Mouse (Mus musculus): ENCODE measurements around the gene Steap1. TPM values are rescaled to one million over a fixed set of nuclear protein-coding genes. Genes with fewer than 3 reads are reported as not detected.
A peak's percentile ranks its signal among the peaks of the same experiment; 100 is the strongest.

Gene Steap1
- polyA plus RNA-seq, 1 experiment from 2014 or later = 4.1 TPM

DNA sequence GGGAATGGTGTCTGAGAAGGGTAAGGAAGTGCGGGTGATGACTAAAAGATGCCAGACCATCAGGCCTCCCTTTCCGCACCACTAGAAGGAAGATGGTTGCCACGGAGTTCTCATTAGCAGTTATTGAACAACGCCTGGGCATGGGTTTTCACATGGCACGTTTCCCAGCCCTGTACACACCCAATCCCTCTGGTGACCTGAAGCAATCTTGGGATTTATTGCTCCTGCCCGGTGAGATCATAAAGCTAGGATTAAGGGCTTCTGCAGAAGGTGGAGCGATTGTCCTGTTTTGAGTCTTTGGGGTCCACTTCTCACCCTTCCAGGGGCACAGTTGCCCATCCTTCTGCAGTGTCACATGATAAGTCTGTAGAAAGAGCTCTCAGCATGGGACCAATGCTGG is 26.9 kb downstream of the Steap1 start:
- 93% methylated on average over 7 of the region's 7 CpGs for WGBS
- Histone ChIP-seq H3K27ac (ENCODE audit: low read depth, low read length) (no peak overlapping the region), H3K4me2 (no peak overlapping the region), H3K36me3 (ENCODE audit: control insufficient read depth, insufficient read depth, low read length) (no peaks in the 10 kb centered on the region), H3K9ac (ENCODE audit: low read length) (no peak overlapping the region), H3K4me3 (ENCODE audit: low read depth, low read length) (no peak overlapping the region), H3K4me1 (ENCODE audit: control insufficient read depth, insufficient read depth, low read length) (no peaks in the 10 kb centered on the region), H3K27me3 (ENCODE audit: control insufficient read depth, insufficient read depth, low read length) (no peaks in the 10 kb centered on the region), H3K9me3 (ENCODE audit: control insufficient read depth, low read length) (no peaks in the 10 kb centered on the region)
- DNase-seq (ENCODE audit: low spot score, missing footprints) (no peak), ATAC-seq (ENCODE audit: low FRiP score) (no peak)

DNA sequence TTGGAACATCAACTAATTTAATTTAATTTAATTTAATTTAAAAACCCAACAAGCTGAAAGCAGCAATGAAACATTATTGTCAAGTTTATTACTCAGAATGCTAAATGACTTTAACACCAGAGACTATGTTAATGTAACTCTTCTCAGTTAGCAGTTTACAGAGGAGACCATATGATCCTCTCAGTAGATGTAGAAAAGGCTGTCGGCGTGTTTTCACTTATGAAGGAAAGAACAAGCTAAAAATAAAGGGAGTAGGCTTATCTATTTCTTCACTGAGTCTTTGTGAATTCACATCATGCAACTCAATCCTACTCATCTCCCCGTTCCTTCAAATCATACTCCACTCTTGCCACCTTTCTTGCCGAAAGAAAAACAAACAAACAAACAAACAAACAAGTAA is 38.1 kb downstream of the Steap1 start:
- H3K9ac ChIP-seq (ENCODE audit: low read length) = no peak overlapping the region
- WGBS = 85% methylated on average over 4 of the region's 4 CpGs
- H3K36me3 ChIP-seq (ENCODE audit: control insufficient read depth, insufficient read depth, low read length) = no peaks in the 10 kb centered on the region
- no peak overlapping the region for H3K4me2 ChIP-seq
- no peak for ATAC-seq (ENCODE audit: low FRiP score)
- H3K4me3 ChIP-seq (ENCODE audit: low read depth, low read length) = no peak overlapping the region
- peak; percentile 49 for DNase-seq (ENCODE audit: low spot score, missing footprints)
- no peaks in the 10 kb centered on the region for H3K27me3 ChIP-seq (ENCODE audit: control insufficient read depth, insufficient read depth, low read length)
- H3K4me1 ChIP-seq (ENCODE audit: control insufficient read depth, insufficient read depth, low read length) = no peaks in the 10 kb centered on the region
- H3K27ac ChIP-seq (ENCODE audit: low read depth, low read length) = no peak overlapping the region
- no peaks in the 10 kb centered on the region for H3K9me3 ChIP-seq (ENCODE audit: control insufficient read depth, low read length)

DNA sequence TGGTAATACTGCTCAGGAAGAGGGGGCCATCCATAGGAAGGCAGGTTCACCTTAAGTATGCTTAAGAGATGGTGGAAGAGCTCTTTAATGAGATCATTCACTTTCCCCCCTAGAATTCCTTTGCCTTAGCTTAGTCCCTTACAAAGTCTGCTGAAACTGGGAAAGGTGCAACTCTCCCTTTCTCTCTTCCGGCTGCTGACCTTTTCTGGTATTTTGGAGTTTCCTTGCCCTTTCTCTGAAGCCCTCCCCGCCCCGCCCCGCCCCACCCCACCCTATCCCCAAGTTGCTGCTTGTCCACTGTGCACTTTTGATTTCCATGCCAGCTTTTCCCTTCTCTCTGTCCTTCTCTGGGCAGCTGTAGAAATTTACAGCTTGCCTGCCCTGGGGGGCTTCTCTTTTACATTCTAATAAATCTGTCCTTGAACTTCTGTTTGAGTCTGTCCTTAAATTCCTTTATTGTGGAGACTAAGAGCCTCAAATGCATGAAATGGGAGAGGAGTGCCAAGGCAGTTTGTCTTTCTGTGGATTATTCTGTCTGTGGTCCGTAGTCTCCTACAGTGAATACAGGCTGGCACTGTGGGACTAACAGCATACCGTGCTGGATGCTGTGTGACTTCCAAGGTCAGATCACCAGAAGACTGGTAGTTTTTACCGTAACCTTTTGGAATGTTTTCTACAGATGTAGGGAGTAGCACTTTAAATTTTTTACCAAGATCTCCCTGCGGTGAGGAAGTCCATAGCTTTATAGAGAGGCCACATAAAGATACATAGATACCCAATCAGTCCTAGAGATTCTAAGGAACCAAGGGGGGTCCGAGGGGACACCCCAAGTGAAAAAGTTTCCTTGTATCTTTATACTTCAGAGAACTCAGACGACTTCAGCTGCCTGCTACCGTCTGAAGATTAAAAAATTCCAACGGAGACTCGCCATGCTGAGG is 41.5 kb downstream of the Steap1 start:
- no peak overlapping the region for H3K9ac ChIP-seq (ENCODE audit: low read length)
- DNase-seq (ENCODE audit: low spot score, missing footprints) (peak; percentile 81), ATAC-seq (ENCODE audit: low FRiP score) (no peak)
- H3K4me1 ChIP-seq (ENCODE audit: control insufficient read depth, insufficient read depth, low read length) = no peaks in the 10 kb centered on the region
- H3K27ac ChIP-seq (ENCODE audit: low read depth, low read length) = no peak overlapping the region
- H3K4me3 ChIP-seq (ENCODE audit: low read depth, low read length) = no peak overlapping the region
- H3K9me3 ChIP-seq (ENCODE audit: control insufficient read depth, low read length) = no peaks in the 10 kb centered on the region
- 54% methylated on average over 13 of the region's 13 CpGs for WGBS
- no peaks in the 10 kb centered on the region for H3K36me3 ChIP-seq (ENCODE audit: control insufficient read depth, insufficient read depth, low read length)
- H3K27me3 ChIP-seq (ENCODE audit: control insufficient read depth, insufficient read depth, low read length) = no peaks in the 10 kb centered on the region
- H3K4me2 ChIP-seq = no peak overlapping the region

DNA sequence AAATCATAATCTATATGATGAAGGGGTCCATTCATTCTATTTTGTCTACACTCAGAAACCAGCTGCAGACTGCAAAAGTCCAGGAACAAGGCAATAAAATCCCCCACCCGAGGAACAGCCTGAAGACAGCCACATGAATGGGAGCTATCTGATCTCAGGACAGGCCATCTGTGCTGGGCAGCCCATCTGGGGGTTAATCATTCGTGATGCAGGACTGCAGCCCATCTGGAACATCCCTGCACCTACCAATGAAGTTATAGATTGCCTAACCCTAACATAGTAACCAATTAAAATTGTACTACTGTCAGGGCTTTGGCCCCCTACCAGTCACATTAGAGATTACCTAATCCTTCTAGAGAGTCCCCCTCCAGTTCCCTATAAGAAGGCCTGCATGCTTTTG is 44.1 kb downstream of the Steap1 start:
- ATAC-seq (ENCODE audit: low FRiP score) = 0 out of 2 replicates have a peak, but pooled peaks have one; percentile 30
- Histone ChIP-seq H3K27me3 (ENCODE audit: control insufficient read depth, insufficient read depth, low read length) (no peaks in the 10 kb centered on the region), H3K4me1 (ENCODE audit: control insufficient read depth, insufficient read depth, low read length) (no peaks in the 10 kb centered on the region), H3K4me2 (no peak overlapping the region), H3K9me3 (ENCODE audit: control insufficient read depth, low read length) (no peaks in the 10 kb centered on the region), H3K36me3 (ENCODE audit: control insufficient read depth, insufficient read depth, low read length) (no peaks in the 10 kb centered on the region), H3K4me3 (ENCODE audit: low read depth, low read length) (no peak overlapping the region), H3K27ac (ENCODE audit: low read depth, low read length) (no peak overlapping the region), H3K9ac (ENCODE audit: low read length) (no peak overlapping the region)
- no peak for DNase-seq (ENCODE audit: low spot score, missing footprints)
- 57% methylated on average over 2 of the region's 2 CpGs for WGBS

DNA sequence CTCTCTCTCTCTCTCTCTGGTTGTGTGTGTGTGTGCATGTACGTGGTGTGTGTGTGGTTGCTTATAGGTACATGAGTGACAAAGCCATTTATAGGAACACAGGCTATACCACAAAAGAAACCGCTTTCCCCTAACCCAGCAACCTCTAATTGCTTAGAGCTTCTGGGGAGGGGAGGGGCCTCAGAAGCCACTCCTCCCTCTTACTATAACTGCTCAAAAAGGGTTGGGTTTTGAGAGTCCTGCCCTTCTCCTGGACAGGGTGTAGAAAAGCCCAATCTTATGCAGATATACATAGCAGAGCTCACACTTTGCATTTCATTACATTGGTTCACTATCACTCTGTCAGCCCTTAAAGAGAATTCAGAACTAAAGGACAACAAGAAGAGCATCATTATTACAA is 48.7 kb downstream of the Steap1 start:
- H3K27me3 ChIP-seq (ENCODE audit: control insufficient read depth, insufficient read depth, low read length) = no peaks in the 10 kb centered on the region
- no peak overlapping the region for H3K27ac ChIP-seq (ENCODE audit: low read depth, low read length)
- H3K9ac ChIP-seq (ENCODE audit: low read length) = no peak overlapping the region
- no peak for ATAC-seq (ENCODE audit: low FRiP score)
- 81% methylated on average over 2 of the region's 2 CpGs for WGBS
- H3K4me1 ChIP-seq (ENCODE audit: control insufficient read depth, insufficient read depth, low read length) = no peaks in the 10 kb centered on the region
- H3K4me2 ChIP-seq = no peak overlapping the region
- no peaks in the 10 kb centered on the region for H3K9me3 ChIP-seq (ENCODE audit: control insufficient read depth, low read length)
- no peaks in the 10 kb centered on the region for H3K36me3 ChIP-seq (ENCODE audit: control insufficient read depth, insufficient read depth, low read length)
- no peak overlapping the region for H3K4me3 ChIP-seq (ENCODE audit: low read depth, low read length)
- no peak for DNase-seq (ENCODE audit: low spot score, missing footprints)

DNA sequence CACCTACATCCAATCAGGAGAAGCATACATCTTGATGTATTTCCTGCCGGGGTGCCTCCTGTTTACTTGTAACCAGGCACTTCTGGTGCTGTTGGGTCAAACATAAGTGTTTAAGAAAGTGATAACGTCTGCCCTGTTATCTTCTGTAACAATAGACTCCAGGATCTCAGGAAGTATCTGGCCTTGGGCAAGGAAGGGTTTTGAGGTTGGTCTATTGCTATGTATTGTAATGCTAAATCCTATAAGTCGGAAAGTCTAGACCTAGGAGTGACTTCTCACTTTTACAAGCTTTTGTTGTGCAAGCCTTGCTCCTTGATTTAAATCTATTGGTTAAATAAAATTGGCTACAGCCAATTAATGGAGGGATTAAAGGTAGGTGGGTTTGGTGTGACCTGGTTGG is 50.3 kb downstream of the Steap1 start:
- ATAC-seq (ENCODE audit: low FRiP score) = no peak
- Histone ChIP-seq H3K4me2 (no peak overlapping the region), H3K27me3 (ENCODE audit: control insufficient read depth, insufficient read depth, low read length) (no peaks in the 10 kb centered on the region), H3K27ac (ENCODE audit: low read depth, low read length) (no peak overlapping the region), H3K9me3 (ENCODE audit: control insufficient read depth, low read length) (no peaks in the 10 kb centered on the region), H3K9ac (ENCODE audit: low read length) (no peak overlapping the region), H3K4me1 (ENCODE audit: control insufficient read depth, insufficient read depth, low read length) (no peaks in the 10 kb centered on the region), H3K4me3 (ENCODE audit: low read depth, low read length) (no peak overlapping the region), H3K36me3 (ENCODE audit: control insufficient read depth, insufficient read depth, low read length) (no peaks in the 10 kb centered on the region)
- 68% methylated on average over 3 of the region's 3 CpGs for WGBS
- DNase-seq (ENCODE audit: low spot score, missing footprints) = no peak

DNA sequence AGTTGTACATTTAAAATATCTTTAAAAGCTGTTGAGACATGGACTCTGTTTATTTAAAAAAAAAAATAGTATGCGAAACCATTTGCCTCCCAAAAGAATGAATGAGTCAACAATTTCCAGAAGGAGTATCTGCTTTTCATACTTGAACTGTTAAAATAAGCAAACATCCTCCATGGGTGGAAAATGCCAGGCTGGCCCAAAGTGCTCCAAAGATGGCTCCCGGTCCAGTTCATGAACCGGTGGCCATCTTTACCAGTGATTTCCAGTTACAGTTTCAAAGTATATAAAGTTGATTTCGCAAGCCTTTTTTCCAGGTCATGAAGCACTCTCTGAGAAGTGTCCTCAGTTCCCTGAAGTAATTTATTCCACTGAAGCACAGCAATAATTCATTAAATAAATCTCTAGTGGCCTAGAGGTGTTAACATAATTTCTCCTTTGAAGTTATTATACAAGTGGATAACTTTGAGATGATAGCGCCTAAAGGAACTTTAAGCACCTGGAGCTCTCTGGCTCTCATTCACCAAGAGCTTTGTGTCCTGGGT is 53.7 kb downstream of the Steap1 start:
- WGBS = 90% methylated on average over 5 of the region's 5 CpGs
- ATAC-seq (ENCODE audit: low FRiP score) = no peak
- no peak for DNase-seq (ENCODE audit: low spot score, missing footprints)
- Histone ChIP-seq H3K4me1 (ENCODE audit: control insufficient read depth, insufficient read depth, low read length) (peaks cover 3% of the 10 kb centered on the region; the same call in 1 of the 2 replicates), H3K36me3 (ENCODE audit: control insufficient read depth, insufficient read depth, low read length) (no peaks in the 10 kb centered on the region), H3K4me3 (ENCODE audit: low read depth, low read length) (no peak overlapping the region), H3K27ac (ENCODE audit: low read depth, low read length) (no peak overlapping the region), H3K27me3 (ENCODE audit: control insufficient read depth, insufficient read depth, low read length) (no peaks in the 10 kb centered on the region), H3K9me3 (ENCODE audit: control insufficient read depth, low read length) (no peaks in the 10 kb centered on the region), H3K4me2 (no peak overlapping the region), H3K9ac (ENCODE audit: low read length) (no peak overlapping the region)

DNA sequence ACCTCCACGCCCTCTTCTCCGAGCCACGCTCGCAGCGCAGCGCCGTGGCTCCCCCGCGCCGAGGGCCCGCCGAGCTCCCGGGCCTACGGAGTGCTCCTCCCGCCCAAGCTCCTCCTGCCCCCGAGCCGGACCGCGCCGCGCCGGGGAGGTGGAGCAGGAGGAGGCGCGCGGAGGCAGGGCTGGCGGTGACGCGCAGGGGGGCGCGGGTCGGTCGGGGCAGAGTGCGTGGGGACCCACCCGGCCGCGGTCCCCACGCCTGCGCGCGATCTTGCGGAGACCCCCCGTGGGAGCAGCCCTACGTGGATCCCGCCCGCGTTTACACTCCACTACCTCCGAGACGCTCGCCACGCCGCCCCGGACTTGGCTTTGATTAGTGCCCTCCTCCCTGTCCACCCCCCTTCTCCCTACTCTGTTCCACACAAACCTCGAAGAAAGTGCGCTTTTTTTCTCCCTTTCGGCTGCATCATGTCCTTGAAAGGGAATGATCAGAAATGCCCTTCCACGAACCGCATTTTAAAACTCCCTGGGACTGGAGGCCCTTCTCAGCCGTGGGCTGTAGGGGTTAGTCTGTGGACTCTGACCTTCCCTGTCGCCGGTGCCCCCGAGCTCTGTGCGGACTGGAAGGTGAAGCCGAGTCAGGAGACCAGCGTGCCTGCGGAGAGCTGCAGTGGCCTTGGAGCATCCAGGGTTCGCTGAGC is 55.0 kb downstream of the Steap1 start, which contains the start of gene Steap2:
Gene Steap2 (minus strand): TSS at position 623 of the 698 bp plus-strand sequence.
- Histone ChIP-seq H3K4me3 (ENCODE audit: low read depth, low read length) (peak within 1 kb of the TSS; percentile 63), H3K27ac (ENCODE audit: low read depth, low read length) (no peak within 1 kb of the TSS), H3K9ac (ENCODE audit: low read length) (peak within 1 kb of the TSS; percentile 88), H3K4me2 (peak within 1 kb of the TSS; percentile 92), H3K4me1 (ENCODE audit: control insufficient read depth, insufficient read depth, low read length) (peaks cover 3% of the 10 kb centered on the region; the same call in 1 of the 2 replicates), H3K9me3 (ENCODE audit: control insufficient read depth, low read length) (no peaks in the 10 kb centered on the region), H3K36me3 (ENCODE audit: control insufficient read depth, insufficient read depth, low read length) (no peaks in the 10 kb centered on the region), H3K27me3 (ENCODE audit: control insufficient read depth, insufficient read depth, low read length) (no peaks in the 10 kb centered on the region)
- ATAC-seq (ENCODE audit: low FRiP score) (peak; percentile 91), DNase-seq (ENCODE audit: low spot score, missing footprints) (peak; percentile 96)
- WGBS = under 1% methylated on average over 65 of the region's 66 CpGs

DNA sequence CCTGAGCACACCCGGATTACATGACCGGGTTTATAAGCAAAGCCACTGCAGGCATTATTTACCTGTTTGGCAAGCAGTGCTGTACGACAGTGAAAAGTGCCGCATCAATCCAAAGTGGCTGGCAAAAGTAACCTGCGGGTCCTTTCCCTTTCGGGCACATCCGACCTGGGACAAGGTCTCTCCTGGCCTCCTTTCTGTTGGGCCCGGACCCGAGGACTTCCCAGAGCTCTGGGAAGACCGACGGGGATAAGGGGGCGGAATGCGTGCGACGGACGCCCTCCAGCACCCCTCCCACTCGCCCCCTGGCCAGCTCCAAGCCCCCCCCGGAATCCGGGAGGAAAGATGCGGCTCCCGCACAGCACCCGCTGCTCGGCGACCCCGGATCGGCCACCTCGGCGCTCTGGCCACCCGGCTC is 55.6 kb downstream of the Steap1 start:
- Histone ChIP-seq H3K4me3 (ENCODE audit: low read depth, low read length) (peak overlapping the region; percentile 63), H3K4me1 (ENCODE audit: control insufficient read depth, insufficient read depth, low read length) (peaks cover 3% of the 10 kb centered on the region; the same call in 1 of the 2 replicates), H3K9me3 (ENCODE audit: control insufficient read depth, low read length) (no peaks in the 10 kb centered on the region), H3K36me3 (ENCODE audit: control insufficient read depth, insufficient read depth, low read length) (no peaks in the 10 kb centered on the region), H3K27ac (ENCODE audit: low read depth, low read length) (no peak overlapping the region), H3K4me2 (peak overlapping the region; percentile 92), H3K9ac (ENCODE audit: low read length) (peak overlapping the region; percentile 88), H3K27me3 (ENCODE audit: control insufficient read depth, insufficient read depth, low read length) (no peaks in the 10 kb centered on the region)
- peak; percentile 95 for DNase-seq (ENCODE audit: low spot score, missing footprints)
- peak; percentile 75 for ATAC-seq (ENCODE audit: low FRiP score)
- under 1% methylated on average over 25 of the region's 29 CpGs for WGBS
